ENCODE assay signal across 26 mouse cellular contexts in the genomic region with DNA sequence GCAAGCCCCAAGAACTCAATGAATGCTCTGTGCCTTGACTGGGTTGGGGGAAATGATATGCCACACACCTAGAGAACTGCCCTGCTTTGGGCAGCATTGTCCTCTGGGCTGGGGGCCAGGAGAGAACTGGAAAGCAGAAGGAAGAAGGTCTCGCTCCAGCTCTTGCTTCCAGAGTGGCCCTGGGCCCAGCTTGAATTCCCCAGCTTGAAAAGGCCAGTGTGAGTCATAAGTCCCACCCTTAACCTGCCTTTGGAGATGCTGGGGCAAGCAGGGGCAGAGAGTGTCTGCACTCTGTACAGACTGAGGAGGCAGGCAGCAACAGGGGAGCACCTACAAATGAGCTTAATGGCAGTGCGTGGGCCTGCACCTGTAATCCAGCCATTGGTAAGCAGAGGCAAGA. TPM values are rescaled to one million over a fixed set of nuclear protein-coding genes. Genes with fewer than 3 reads are reported as not detected.
DNase-seq lines count a peak whose midpoint lies in the region; ATAC-seq lines count a peak whose summit lies in the region.
"Had no signal": no experiment of that assay in that cellular context is flagged by ENCODE, and none has a peak within 500 bp of the region (broad histone marks: within the 10 kb centered on the region; RNA-seq: fewer than 3 reads in every experiment).

No protein-coding gene starts in this region.

- no peak overlapping the region for H3K4me3 ChIP-seq in hindbrain, embryonic 16.5 days (ENCODE audit: low read length)
- H3K4me3 ChIP-seq: embryonic facial prominence, embryonic 15.5 days; forebrain, embryonic 12.5 days; hindbrain, embryonic 10.5 days; intestine, embryonic 15.5 days; limb, embryonic 13.5 days; lung, embryonic 15.5 days; myocyte; neural tube, embryonic 12.5 days had no signal

- H3K36me3 ChIP-seq in hindbrain, embryonic 16.5 days (ENCODE audit: control insufficient read depth, insufficient read depth, low read length): no peaks in the 10 kb centered on the region
- H3K36me3 ChIP-seq: embryonic facial prominence, embryonic 15.5 days; forebrain, embryonic 12.5 days; hindbrain, embryonic 10.5 days; intestine, embryonic 15.5 days; limb, embryonic 13.5 days; lung, embryonic 15.5 days; neural tube, embryonic 12.5 days had no signal

- no peak overlapping the region for H3K27ac ChIP-seq in hindbrain, embryonic 16.5 days (ENCODE audit: low read depth, low read length)
- H3K27ac ChIP-seq: embryonic facial prominence, embryonic 15.5 days; forebrain, embryonic 12.5 days; hindbrain, embryonic 10.5 days; hindbrain, postnatal 0 days; intestine, embryonic 15.5 days; limb, embryonic 13.5 days; lung, embryonic 15.5 days; neural tube, embryonic 12.5 days had no signal

- peak; percentile 6 for DNase-seq in adrenal gland, postnatal 25 days
- no peak for DNase-seq in adrenal gland, postnatal 10 days
- DNase-seq in cerebellum, postnatal 36 days: peak; percentile 12 to 19
- DNase-seq in cerebellum, postnatal 4 days (ENCODE audit: low spot score in 2 of 2): no peak
- peak; percentile 54 for DNase-seq in urinary bladder, postnatal 14 days (ENCODE audit: low spot score)
- DNase-seq in urinary bladder, postnatal 25 days (ENCODE audit: low spot score): no peak
- DNase-seq in urinary bladder, postnatal 36 days (ENCODE audit: low spot score in 2 of 2): peak; percentile 23 to 52
- DNase-seq: forebrain, postnatal 0 days; gastrocnemius, postnatal 14 days; heart, postnatal 14 days; kidney, adult 2 months; kidney, postnatal 4 days; thymus, postnatal 14 days had no signal

- no peak for ATAC-seq in hindbrain, embryonic 16.5 days
- ATAC-seq: forebrain, postnatal 0 days; hindbrain, postnatal 0 days; intestine, embryonic 15.5 days; midbrain, embryonic 16.5 days had no signal

- WGBS in hindbrain, embryonic 16.5 days: 77% methylated on average over 2 of the region's 2 CpGs

- no peaks in the 10 kb centered on the region for H3K4me1 ChIP-seq in hindbrain, embryonic 16.5 days (ENCODE audit: control insufficient read depth, insufficient read depth, low read depth, low read length)
- H3K4me1 ChIP-seq: hindbrain, embryonic 10.5 days; intestine, embryonic 15.5 days; limb, embryonic 13.5 days; lung, embryonic 15.5 days; neural tube, embryonic 12.5 days had no signal

- H3K27me3 ChIP-seq in hindbrain, embryonic 16.5 days (replicated peaks; ENCODE audit: control insufficient read depth, insufficient read depth, low read length): no peaks in the 10 kb centered on the region
- H3K27me3 ChIP-seq: embryonic facial prominence, embryonic 15.5 days; forebrain, embryonic 12.5 days; intestine, embryonic 15.5 days; limb, embryonic 13.5 days; lung, embryonic 15.5 days; neural tube, embryonic 12.5 days had no signal

- no peak overlapping the region for H3K4me2 ChIP-seq in hindbrain, embryonic 16.5 days (ENCODE audit: low read length)
- H3K4me2 ChIP-seq: embryonic facial prominence, embryonic 15.5 days; forebrain, embryonic 12.5 days; intestine, embryonic 15.5 days; limb, embryonic 13.5 days; liver, embryonic 11.5 days; lung, embryonic 15.5 days; midbrain, embryonic 11.5 days; neural tube, embryonic 12.5 days had no signal

- no peak overlapping the region for H3K9ac ChIP-seq in hindbrain, embryonic 16.5 days (ENCODE audit: low read depth, low read length)
- H3K9ac ChIP-seq: embryonic facial prominence, embryonic 15.5 days; forebrain, embryonic 12.5 days; forebrain, postnatal 0 days; intestine, embryonic 15.5 days; limb, embryonic 13.5 days; lung, embryonic 15.5 days; neural tube, embryonic 12.5 days had no signal

- H3K9me3 ChIP-seq in hindbrain, embryonic 16.5 days (ENCODE audit: control insufficient read depth, low read length): no peaks in the 10 kb centered on the region
- H3K9me3 ChIP-seq: embryonic facial prominence, embryonic 15.5 days; forebrain, embryonic 12.5 days; hindbrain, embryonic 10.5 days; intestine, embryonic 15.5 days; limb, embryonic 13.5 days; lung, embryonic 15.5 days; neural tube, embryonic 12.5 days had no signal

RNA-seq across cellular contexts. Expression of gene Tgif1, which starts 55.0 kb away (rescaled TPM):
- total RNA-seq in adrenal gland, postnatal 25 days (2021): 73.0 and 74.7 TPM in 2 replicates
- total RNA-seq in adrenal gland, postnatal 10 days (2021): 10 to 100 TPM; 35.7 to 51.8 TPM
- 13.2 and 14.5 TPM in 2 replicates for polyA plus RNA-seq in hindbrain, embryonic 16.5 days (2015; fragmentation: Nextera tagmentation; extraction: Ambion mirVana)

Comparison
In these comparisons a context has a peak if more than half of its experiments do, and no peak if none do; other contexts are left out.
1. DNase-seq: peak in adrenal gland, postnatal 25 days (single experiment), cerebellum, postnatal 36 days (2 of 2), urinary bladder, postnatal 14 days (single experiment) and urinary bladder, postnatal 36 days (2 of 2); none in adrenal gland, postnatal 10 days (single experiment), cerebellum, postnatal 4 days (0 of 2) and urinary bladder, postnatal 25 days (single experiment).